Mouse (Mus musculus) heart, adult 2 months (tissue): ENCODE results near the gene Colca2. TPM values are rescaled to one million over a fixed set of nuclear protein-coding genes. Genes with fewer than 3 reads are reported as not detected.

Experiments used
- DNase-seq, 2 experiments: peaks; one replicate each; pipeline ENCODE4 v3.0.0; 2021
- H3K27ac ChIP-seq: fragments of 200-600 bp; 2 replicates; pipeline ENCODE4 v1.8.1; 2022
- H3K27me3 ChIP-seq: fragments of 200-500 bp; 2 replicates; pipeline ENCODE4 v1.6.1; 2012; ENCODE audit warnings: mild to moderate bottlenecking, low read length, inconsistent platforms, mixed read lengths; ENCODE audit not compliant: control insufficient read depth, insufficient read depth
- H3K36me3 ChIP-seq: fragments of 200-500 bp; 2 replicates; pipeline ENCODE4 v1.6.1; 2012; ENCODE audit warnings: low read length, inconsistent platforms; ENCODE audit not compliant: control insufficient read depth, insufficient read depth
- H3K4me1 ChIP-seq: fragments of 200-500 bp; 2 replicates; pipeline ENCODE4 v1.6.1; 2011; ENCODE audit warnings: low read length; ENCODE audit not compliant: control insufficient read depth, insufficient read depth
- H3K4me3 ChIP-seq: fragments of 200-600 bp; 2 replicates; pipeline ENCODE4 v1.8.1; 2022
- H3K79me2 ChIP-seq: fragments of 200-500 bp; replicated peaks from 2 replicates; pipeline ENCODE4 v1.6.1; 2012; ENCODE audit warnings: mild to moderate bottlenecking, inconsistent platforms, low read length, moderate library complexity, mixed read lengths; ENCODE audit not compliant: control insufficient read depth, insufficient read depth
- H3K9ac ChIP-seq: fragments of 200-500 bp; 2 replicates; pipeline ENCODE4 v1.6.1; 2012; ENCODE audit warnings: low read depth, mild to moderate bottlenecking, control low read depth, inconsistent platforms, low read length, mixed read lengths
- CTCF ChIP-seq: fragments of 200-600 bp; IDR thresholded peaks from 2 replicates; pipeline ENCODE4 v1.8.1; 2022; ENCODE audit warnings: antibody characterized with exemption, mild to moderate bottlenecking, moderate library complexity
- EP300 ChIP-seq: fragments of 200-500 bp; IDR thresholded peaks from 2 replicates; pipeline ENCODE4 v1.6.1; 2011; ENCODE audit warnings: low read depth, low read length, control low read depth; ENCODE audit not compliant: insufficient read depth
- POLR2A ChIP-seq: fragments of 200-500 bp; IDR thresholded peaks from 2 replicates; pipeline ENCODE4 v1.6.1; 2011; ENCODE audit warnings: mild to moderate bottlenecking, low read depth, low read length, control low read depth; ENCODE audit not compliant: insufficient read depth
- WGBS: fragments of 180-500 bp; shearing (Covaris S2); methylation state at CpG from one replicate; pipeline ENCODE4 v1.1.7; 2018; 5-methylcytosine and 5-hydroxymethylcytosine counted together
- intact Hi-C: fragments of 180-260 bp; cut with DNase I; formaldehyde crosslinking; loops from one replicate; pipeline ENCODE4 v1.15.1; 2025
- polyA plus RNA-seq: library from polyadenylated mRNA; depleted of rRNA; stranded (reverse); fragments of >200 nt; gene quantifications from 2 replicates; pipeline ENCODE4 v1.2.3, GENCODE M21; 2012
- total RNA-seq, 2 experiments: library from RNA; stranded (reverse); gene quantifications; 2 replicates each; pipeline ENCODE4 v1.2.3; 2021

Colca2 gene
- total and polyA plus RNA-seq, 3 experiments: 1.0 to 4.3 (median 1.1) TPM

DNA sequence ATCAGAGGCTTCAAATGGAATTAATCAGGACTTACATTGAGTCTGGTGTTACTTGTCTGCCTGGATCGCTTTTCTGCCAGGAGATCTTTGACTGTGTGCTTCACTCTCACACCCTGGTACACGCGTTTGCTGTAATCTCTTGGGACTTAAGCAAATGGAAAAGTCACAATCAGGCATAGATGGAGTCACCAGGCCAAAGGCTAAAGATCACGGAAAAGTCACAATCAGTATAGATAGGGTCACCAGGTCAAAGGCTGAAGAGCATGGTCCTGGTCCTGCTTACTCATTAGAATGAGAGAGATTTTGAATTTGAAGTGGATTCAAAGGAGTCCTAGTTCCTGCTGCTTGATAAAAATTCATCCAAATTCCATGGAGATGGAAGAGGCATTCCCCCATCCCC lies 39.9 kb upstream of the Colca2 start:
- Histone ChIP-seq H3K4me3 (no peak overlapping the region), H3K9ac (no peak overlapping the region), H3K27ac (no peak overlapping the region), H3K36me3 (no peaks in the 10 kb centered on the region), H3K4me1 (no peaks in the 10 kb centered on the region), H3K79me2 (no peaks in the 10 kb centered on the region), H3K27me3 (no peaks in the 10 kb centered on the region)
- intact Hi-C loops: no loop called here
- no peak for DNase-seq
- TF ChIP-seq EP300: no peak
- no peak for TF ChIP-seq CTCF
- no peak for TF ChIP-seq POLR2A
- 55% methylated on average over 4 of the region's 4 CpGs for WGBS

DNA sequence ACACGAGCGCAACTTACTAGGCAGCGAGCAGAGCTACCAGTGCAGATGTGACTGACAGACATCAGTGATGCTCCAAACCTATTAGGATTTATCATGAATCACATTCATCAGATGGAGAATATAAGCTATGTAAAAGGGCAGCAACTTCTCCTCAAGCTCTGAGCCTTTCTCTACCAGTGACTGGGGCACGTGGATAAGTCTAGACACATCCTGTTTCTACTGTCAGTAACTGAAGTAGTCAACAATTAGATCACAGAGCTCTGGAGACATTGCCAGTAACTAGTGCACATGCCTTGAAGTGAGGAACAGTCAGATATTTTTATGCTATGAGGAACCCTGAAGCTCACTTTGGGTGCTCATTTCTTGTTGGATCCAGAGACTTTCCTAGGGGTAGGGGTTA lies 39.0 kb upstream of the Colca2 start:
- Histone ChIP-seq H3K4me3 (no peak overlapping the region), H3K9ac (no peak overlapping the region), H3K36me3 (no peaks in the 10 kb centered on the region), H3K4me1 (no peaks in the 10 kb centered on the region), H3K79me2 (no peaks in the 10 kb centered on the region), H3K27me3 (no peaks in the 10 kb centered on the region), H3K27ac (no peak overlapping the region)
- TF ChIP-seq CTCF (no peak), EP300 (no peak), POLR2A (no peak)
- no peak for DNase-seq
- WGBS: 82% methylated on average over 4 of the region's 4 CpGs
- intact Hi-C loops: no loop called here

DNA sequence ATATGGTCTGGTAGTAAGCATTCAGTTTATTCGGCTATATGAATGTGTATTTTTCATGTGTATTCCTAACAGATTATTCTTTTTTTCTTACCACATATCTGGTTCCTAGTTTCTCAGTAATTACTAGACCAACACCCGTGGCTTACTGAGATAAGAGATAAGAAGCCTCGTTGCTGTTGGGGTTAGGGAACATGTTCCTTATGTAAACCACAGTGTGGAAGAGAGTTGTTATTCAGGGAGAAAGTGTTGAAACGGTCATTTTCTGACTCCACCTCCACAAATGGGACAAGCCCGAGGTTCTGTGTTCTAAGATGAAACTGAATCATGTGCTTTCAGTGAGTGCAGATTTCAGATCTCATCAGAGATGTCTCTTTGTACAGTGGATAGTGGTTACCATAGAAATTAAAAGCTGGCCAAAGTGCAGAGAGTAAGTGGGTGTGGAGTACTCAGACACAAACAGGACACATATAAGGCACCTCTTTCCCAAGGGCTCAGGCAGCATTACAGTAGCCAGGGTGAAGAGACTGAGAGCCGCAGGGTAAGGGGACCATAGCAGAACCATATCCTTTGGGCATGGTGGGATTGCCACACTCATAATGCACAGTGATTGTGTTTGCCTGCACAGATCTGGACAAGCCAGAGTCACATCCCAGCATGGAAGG lies 37.2 kb upstream of the Colca2 start:
- no peak overlapping the region for H3K9ac ChIP-seq
- H3K4me1 ChIP-seq: no peaks in the 10 kb centered on the region
- no peaks in the 10 kb centered on the region for H3K27me3 ChIP-seq
- no peaks in the 10 kb centered on the region for H3K79me2 ChIP-seq
- no peak overlapping the region for H3K4me3 ChIP-seq
- TF ChIP-seq POLR2A: no peak
- no peak for TF ChIP-seq EP300
- TF ChIP-seq CTCF: no peak
- intact Hi-C loops: no loop called here
- 30% methylated on average over 6 of the region's 6 CpGs for WGBS
- H3K36me3 ChIP-seq: no peaks in the 10 kb centered on the region
- DNase-seq: no peak
- H3K27ac ChIP-seq: no peak overlapping the region

DNA sequence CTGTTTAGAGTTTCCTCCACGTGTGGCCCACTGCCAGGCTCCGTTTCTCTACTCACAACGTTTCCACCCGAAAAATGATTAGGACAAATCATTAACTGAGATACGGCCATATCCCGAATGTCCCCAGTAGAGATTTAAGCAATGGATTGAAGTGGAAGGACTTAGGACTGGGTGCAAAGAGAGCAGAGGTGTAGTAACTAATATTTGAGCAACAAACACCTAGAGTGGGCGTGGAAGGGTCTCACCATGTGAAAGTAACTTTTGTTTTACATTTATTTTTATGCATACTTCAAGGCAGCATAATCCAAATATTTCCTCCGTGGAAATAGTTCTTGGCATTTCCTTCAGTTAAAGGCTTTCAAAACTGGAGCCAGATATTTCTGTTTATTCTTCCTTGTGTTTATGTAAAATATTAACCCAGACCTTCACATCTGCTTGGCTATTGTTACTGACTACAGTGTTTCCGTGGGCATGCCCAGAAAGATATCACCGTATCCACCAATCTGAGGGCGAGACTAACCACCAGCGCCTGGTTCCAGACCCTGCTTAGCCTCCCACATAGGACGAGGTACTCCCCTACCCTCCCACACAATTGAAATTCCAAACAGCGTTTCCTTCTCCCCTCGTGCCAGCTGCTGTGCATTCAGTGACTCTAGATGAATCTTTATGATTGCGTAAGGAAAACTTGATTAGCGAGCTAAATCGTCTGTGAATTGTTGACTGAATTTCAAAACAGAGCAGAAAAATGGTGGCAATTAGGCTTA lies 34.4 kb upstream of the Colca2 start:
- no peaks in the 10 kb centered on the region for H3K36me3 ChIP-seq
- DNase-seq: no peak
- TF ChIP-seq POLR2A (no peak), CTCF (no peak), EP300 (no peak)
- H3K27me3 ChIP-seq: no peaks in the 10 kb centered on the region
- no peaks in the 10 kb centered on the region for H3K4me1 ChIP-seq
- H3K4me3 ChIP-seq: no peak overlapping the region
- no peaks in the 10 kb centered on the region for H3K79me2 ChIP-seq
- H3K27ac ChIP-seq: no peak overlapping the region
- intact Hi-C loops: no loop called here
- 44% methylated on average over 18 of the region's 18 CpGs for WGBS
- H3K9ac ChIP-seq: no peak overlapping the region

DNA sequence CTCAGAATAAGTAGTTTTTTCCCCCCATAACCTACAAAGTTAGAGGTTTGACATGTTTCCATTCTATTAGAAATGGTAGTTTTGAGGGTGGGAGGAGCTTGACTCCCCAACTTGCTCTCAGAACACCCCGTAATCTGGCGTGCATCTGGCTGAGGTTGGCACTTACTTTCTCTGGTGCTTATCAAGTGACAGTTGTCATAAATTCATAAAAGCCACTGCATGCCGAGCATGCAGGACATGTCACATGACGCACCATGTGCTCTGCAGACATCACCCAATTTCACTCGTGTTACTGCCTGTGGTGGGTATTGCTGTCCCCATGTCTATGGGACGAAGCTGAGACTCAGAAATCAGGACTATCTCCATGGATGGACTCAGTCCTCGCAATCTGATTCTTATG lies 32.1 kb upstream of the Colca2 start:
- no peak overlapping the region for H3K9ac ChIP-seq
- H3K4me3 ChIP-seq: no peak overlapping the region
- 77% methylated on average over 7 of the region's 7 CpGs for WGBS
- H3K79me2 ChIP-seq: no peaks in the 10 kb centered on the region
- DNase-seq: no peak
- no peaks in the 10 kb centered on the region for H3K4me1 ChIP-seq
- no peaks in the 10 kb centered on the region for H3K27me3 ChIP-seq
- TF ChIP-seq CTCF (no peak), EP300 (no peak), POLR2A (no peak)
- H3K36me3 ChIP-seq: no peaks in the 10 kb centered on the region
- H3K27ac ChIP-seq: no peak overlapping the region
- intact Hi-C loops: no loop called here

DNA sequence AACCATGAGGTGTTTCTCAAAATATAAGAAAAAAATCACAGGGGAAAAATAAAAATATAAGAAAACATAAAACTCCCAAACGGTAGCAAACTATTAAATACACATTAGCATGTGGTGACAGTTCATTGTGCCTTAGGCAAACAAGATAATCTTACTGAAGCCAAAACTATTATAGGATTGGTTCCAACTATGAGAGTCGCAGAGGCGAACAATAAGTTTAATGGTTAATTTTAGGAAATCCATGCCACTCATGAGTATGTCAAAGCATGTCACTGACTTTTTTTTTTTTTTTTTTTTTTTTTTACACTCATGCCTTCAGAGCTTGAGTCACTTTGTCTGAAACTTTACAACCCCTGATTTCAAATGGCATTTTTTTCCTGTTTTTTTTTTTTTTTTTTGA lies 28.0 kb upstream of the Colca2 start:
- no peaks in the 10 kb centered on the region for H3K79me2 ChIP-seq
- 87% methylated on average over 3 of the region's 3 CpGs for WGBS

More for the DNA sequence above, 28.0 kb upstream of the Colca2 start:
- H3K27me3 ChIP-seq: no peaks in the 10 kb centered on the region
- no peak overlapping the region for H3K4me3 ChIP-seq
- intact Hi-C loops: no loop called here
- no peak overlapping the region for H3K9ac ChIP-seq
- no peak overlapping the region for H3K27ac ChIP-seq
- no peaks in the 10 kb centered on the region for H3K4me1 ChIP-seq
- DNase-seq: no peak
- TF ChIP-seq CTCF (no peak), POLR2A (no peak), EP300 (no peak)
- H3K36me3 ChIP-seq: no peaks in the 10 kb centered on the region
